Comparison of ENCODE assay signal across 8 mouse cellular contexts in genomic region chr13:71104419-71105228, GRCm38 (mm10).
DNase-seq lines count a peak whose midpoint lies in the region; ATAC-seq and TF ChIP-seq lines count a peak whose summit lies in the region.

No protein-coding gene starts in this region.

- H3K27me3 ChIP-seq in heart, embryonic 10.5 days (ENCODE audit: insufficient read depth, poor library complexity, severe bottlenecking): peaks cover 20% of the 10 kb centered on the region
- H3K27me3 ChIP-seq in forebrain, embryonic 11.5 days (ENCODE audit: control insufficient read depth, insufficient read depth, low read length): 0 out of 2 replicates have a peak, but pooled peaks cover 2% of the 10 kb centered on the region
- no peaks in the 10 kb centered on the region for H3K27me3 ChIP-seq in liver, embryonic 14.5 days (ENCODE audit: control insufficient read depth, insufficient read depth, low read length)

- WGBS in heart, embryonic 10.5 days: 41% methylated on average over 22 of the region's 22 CpGs
- 40% methylated on average over 22 of the region's 22 CpGs for WGBS in forebrain, embryonic 11.5 days
- WGBS in liver, embryonic 14.5 days (ENCODE audit: insufficient replicate concordance): 28% methylated on average over 22 of the region's 22 CpGs

- no peak overlapping the region for H3K9ac ChIP-seq in forebrain, embryonic 11.5 days (ENCODE audit: low read length)
- no peak overlapping the region for H3K9ac ChIP-seq in liver, embryonic 14.5 days (replicated peaks)

- no peaks in the 10 kb centered on the region for H3K9me3 ChIP-seq in heart, embryonic 10.5 days
- H3K9me3 ChIP-seq in forebrain, embryonic 11.5 days (ENCODE audit: control insufficient read depth, low read length): no peaks in the 10 kb centered on the region
- no peaks in the 10 kb centered on the region for H3K9me3 ChIP-seq in liver, embryonic 14.5 days (ENCODE audit: control insufficient read depth, low read length)

- peak overlapping the region; percentile 42; the same call in 1 of the 2 replicates for H3K4me2 ChIP-seq in forebrain, embryonic 11.5 days (ENCODE audit: low read depth, low read length, severe bottlenecking)
- peak overlapping the region; percentile 8; the same call in 1 of the 2 replicates for H3K4me2 ChIP-seq in liver, embryonic 14.5 days (ENCODE audit: low read depth)

- H3K36me3 ChIP-seq in heart, embryonic 10.5 days: no peaks in the 10 kb centered on the region
- H3K36me3 ChIP-seq in forebrain, embryonic 11.5 days (ENCODE audit: control insufficient read depth, insufficient read depth, low read length): no peaks in the 10 kb centered on the region
- H3K36me3 ChIP-seq in liver, embryonic 14.5 days (replicated peaks; ENCODE audit: control insufficient read depth, insufficient read depth, low read depth): no peaks in the 10 kb centered on the region

- H3K27ac ChIP-seq in heart, embryonic 10.5 days: peak overlapping the region; percentile 16; the same call in 1 of the 2 replicates
- no peak overlapping the region for H3K27ac ChIP-seq in forebrain, embryonic 11.5 days (ENCODE audit: low read depth, low read length)
- no peak overlapping the region for H3K27ac ChIP-seq in liver, embryonic 14.5 days

- TF ChIP-seq CTCF in liver, embryonic 14.5 days (IDR thresholded peaks at IDR 0.05; ENCODE audit: low read depth): no peak

- TF ChIP-seq EP300 in liver, embryonic 14.5 days (IDR thresholded peaks at IDR 0.05; ENCODE audit: low read depth): no peak

- intact Hi-C loops in heart, postnatal 36 days (cut with DNase I): loop anchor here (2.0 to 10.0 kb wide), 2 partner anchors 850 to 1928 kb away; no protein-coding TSS in a partner anchor

- ATAC-seq in forebrain, embryonic 11.5 days (replicated peaks; ENCODE audit: low FRiP score): no peak
- ATAC-seq in liver, embryonic 14.5 days (ENCODE audit: insufficient read depth): no peak
- no peak for ATAC-seq in activated CD4-positive, CD25-positive, alpha-beta regulatory T cell, adult 4 months

- DNase-seq in heart, embryonic 10.5 days (ENCODE audit: low spot score): no peak
- DNase-seq in heart, postnatal 36 days: no peak
- peak; percentile 4 for DNase-seq in 3T3-L1 (ENCODE audit: low read depth, low spot score)
- no peak for DNase-seq in forebrain, embryonic 11.5 days (ENCODE audit: low spot score)
- DNase-seq in liver, embryonic 14.5 days (ENCODE audit: low read depth in 3 of 3, low spot score in 3 of 3): no peak
- no peak for DNase-seq in right cerebral cortex, postnatal 10 days (ENCODE audit: low spot score in 2 of 2)
- no peak for DNase-seq in spleen, postnatal 36 days (ENCODE audit: low spot score in 2 of 2)

- H3K4me1 ChIP-seq in heart, embryonic 10.5 days: no peaks in the 10 kb centered on the region
- 0 out of 2 replicates have a peak, but pooled peaks cover 2% of the 10 kb centered on the region for H3K4me1 ChIP-seq in forebrain, embryonic 11.5 days (replicated peaks; ENCODE audit: control insufficient read depth, insufficient read depth, low read length)
- no peaks in the 10 kb centered on the region for H3K4me1 ChIP-seq in liver, embryonic 14.5 days (replicated peaks; ENCODE audit: control insufficient read depth in 2 of 2, insufficient read depth in 2 of 2, low read length in 1 of 2)

- H3K4me3 ChIP-seq in heart, embryonic 10.5 days: peak overlapping the region; percentile 48
- H3K4me3 ChIP-seq in forebrain, embryonic 11.5 days (ENCODE audit: low read depth, low read length): peak overlapping the region; percentile 3; the same call in 1 of the 2 replicates
- no peak overlapping the region for H3K4me3 ChIP-seq in liver, embryonic 14.5 days (ENCODE audit: insufficient read depth in 1 of 2, low read depth in 2 of 2, low read length in 2 of 2)

Comparison
In these comparisons a context has a peak if more than half of its experiments do, and no peak if none do; other contexts are left out.
1. H3K4me3 ChIP-seq: peak in heart, embryonic 10.5 days (single experiment) and forebrain, embryonic 11.5 days (single experiment); none in liver, embryonic 14.5 days (0 of 2).